Mouse (Mus musculus): Measurements from ENCODE around the gene Pla1a.

Gene Pla1a

GRCm38 (mm10) chr16:38403639-38404038, 29.3 kb downstream of the Pla1a start:
- no peak overlapping the region for H3K4me3 ChIP-seq (replicated peaks; ENCODE audit: low read length)
- H3K27me3 ChIP-seq (ENCODE audit: insufficient read depth, low read length): no peaks in the 10 kb centered on the region
- no peak for TF ChIP-seq CTCF (conservative IDR thresholded peaks at IDR 0.05; ENCODE audit: low read length)
- TF ChIP-seq POU5F1 (IDR thresholded peaks at IDR 0.05; ENCODE audit: borderline replicate concordance, low read length): no peak
- TF ChIP-seq NANOG (IDR thresholded peaks at IDR 0.05; ENCODE audit: borderline replicate concordance, low read length): no peak
- H3K9me3 ChIP-seq (ENCODE audit: low read length): no peaks in the 10 kb centered on the region
- H3K36me3 ChIP-seq (ENCODE audit: insufficient read depth, low read length): no peaks in the 10 kb centered on the region
- peaks cover 63% of the 10 kb centered on the region for H3K4me1 ChIP-seq (replicated peaks; ENCODE audit: low read depth, low read length)

GRCm38 (mm10) chr16:38401468-38401867, 31.5 kb downstream of the Pla1a start:
- Histone ChIP-seq H3K4me3 (replicated peaks; ENCODE audit: low read length) (no peak overlapping the region), H3K27me3 (ENCODE audit: insufficient read depth, low read length) (no peaks in the 10 kb centered on the region), H3K36me3 (ENCODE audit: insufficient read depth, low read length) (no peaks in the 10 kb centered on the region), H3K4me1 (replicated peaks; ENCODE audit: low read depth, low read length) (peaks cover 49% of the 10 kb centered on the region), H3K9me3 (ENCODE audit: low read length) (no peaks in the 10 kb centered on the region)
- TF ChIP-seq POU5F1 (IDR thresholded peaks at IDR 0.05; ENCODE audit: borderline replicate concordance, low read length) (no peak), CTCF (conservative IDR thresholded peaks at IDR 0.05; ENCODE audit: low read length) (no peak), NANOG (IDR thresholded peaks at IDR 0.05; ENCODE audit: borderline replicate concordance, low read length) (no peak)

- TF ChIP-seq CTCF (conservative IDR thresholded peaks at IDR 0.05; ENCODE audit: low read length): no peak
- no peaks in the 10 kb centered on the region for H3K27me3 ChIP-seq (ENCODE audit: insufficient read depth, low read length)
- H3K4me3 ChIP-seq (replicated peaks; ENCODE audit: low read length): peak overlapping the region; percentile 62
Measured at GRCm38 (mm10) chr16:38400311-38400960, 32.5 kb downstream of the Pla1a start.

GRCm38 (mm10) chr16:38399531-38400231, 33.3 kb downstream of the Pla1a start:
- H3K9me3 ChIP-seq (ENCODE audit: low read length): no peaks in the 10 kb centered on the region
- peak overlapping the region; percentile 62 for H3K4me3 ChIP-seq (replicated peaks; ENCODE audit: low read length)
- H3K36me3 ChIP-seq (ENCODE audit: insufficient read depth, low read length): no peaks in the 10 kb centered on the region
- peaks cover 36% of the 10 kb centered on the region for H3K4me1 ChIP-seq (replicated peaks; ENCODE audit: low read depth, low read length)
- no peaks in the 10 kb centered on the region for H3K27me3 ChIP-seq (ENCODE audit: insufficient read depth, low read length)
- TF ChIP-seq CTCF (conservative IDR thresholded peaks at IDR 0.05; ENCODE audit: low read length): no peak
- no peak for TF ChIP-seq POU5F1 (IDR thresholded peaks at IDR 0.05; ENCODE audit: borderline replicate concordance, low read length)
- TF ChIP-seq NANOG (IDR thresholded peaks at IDR 0.05; ENCODE audit: borderline replicate concordance, low read length): no peak

More at GRCm38 (mm10) chr16:38400311-38400960, 32.5 kb downstream of the Pla1a start:
- Histone ChIP-seq H3K9me3 (ENCODE audit: low read length) (no peaks in the 10 kb centered on the region), H3K4me1 (replicated peaks; ENCODE audit: low read depth, low read length) (peaks cover 40% of the 10 kb centered on the region), H3K36me3 (ENCODE audit: insufficient read depth, low read length) (no peaks in the 10 kb centered on the region)

GRCm38 (mm10) chr16:38399076-38399475, 33.9 kb downstream of the Pla1a start:
- Histone ChIP-seq H3K9me3 (ENCODE audit: low read length) (no peaks in the 10 kb centered on the region), H3K36me3 (ENCODE audit: insufficient read depth, low read length) (no peaks in the 10 kb centered on the region), H3K4me3 (replicated peaks; ENCODE audit: low read length) (peak overlapping the region; percentile 62), H3K4me1 (replicated peaks; ENCODE audit: low read depth, low read length) (peaks cover 38% of the 10 kb centered on the region), H3K27me3 (ENCODE audit: insufficient read depth, low read length) (0 out of 2 replicates have a peak, but pooled peaks cover 3% of the 10 kb centered on the region)
- TF ChIP-seq POU5F1 (IDR thresholded peaks at IDR 0.05; ENCODE audit: borderline replicate concordance, low read length) (no peak), CTCF (conservative IDR thresholded peaks at IDR 0.05; ENCODE audit: low read length) (no peak), NANOG (IDR thresholded peaks at IDR 0.05; ENCODE audit: borderline replicate concordance, low read length) (no peak)

GRCm38 (mm10) chr16:38398266-38398665, 34.7 kb downstream of the Pla1a start:
- TF ChIP-seq POU5F1 (IDR thresholded peaks at IDR 0.05; ENCODE audit: borderline replicate concordance, low read length) (no peak), NANOG (IDR thresholded peaks at IDR 0.05; ENCODE audit: borderline replicate concordance, low read length) (no peak), CTCF (conservative IDR thresholded peaks at IDR 0.05; ENCODE audit: low read length) (no peak)
- H3K4me1 ChIP-seq (replicated peaks; ENCODE audit: low read depth, low read length): peaks cover 39% of the 10 kb centered on the region
- H3K36me3 ChIP-seq (ENCODE audit: insufficient read depth, low read length): no peaks in the 10 kb centered on the region
- H3K4me3 ChIP-seq (replicated peaks; ENCODE audit: low read length): no peak overlapping the region
- H3K9me3 ChIP-seq (ENCODE audit: low read length): no peaks in the 10 kb centered on the region
- 0 out of 2 replicates have a peak, but pooled peaks cover 4% of the 10 kb centered on the region for H3K27me3 ChIP-seq (ENCODE audit: insufficient read depth, low read length)

- no peaks in the 10 kb centered on the region for H3K36me3 ChIP-seq (ENCODE audit: insufficient read depth, low read length)
- no peaks in the 10 kb centered on the region for H3K9me3 ChIP-seq (ENCODE audit: low read length)
- no peak for TF ChIP-seq POU5F1 (IDR thresholded peaks at IDR 0.05; ENCODE audit: borderline replicate concordance, low read length)
- TF ChIP-seq NANOG (IDR thresholded peaks at IDR 0.05; ENCODE audit: borderline replicate concordance, low read length): no peak
- no peak for TF ChIP-seq CTCF (conservative IDR thresholded peaks at IDR 0.05; ENCODE audit: low read length)
- 0 out of 2 replicates have a peak, but pooled peaks cover 4% of the 10 kb centered on the region for H3K27me3 ChIP-seq (ENCODE audit: insufficient read depth, low read length)
- no peak overlapping the region for H3K4me3 ChIP-seq (replicated peaks; ENCODE audit: low read length)
- peaks cover 47% of the 10 kb centered on the region for H3K4me1 ChIP-seq (replicated peaks; ENCODE audit: low read depth, low read length)
Measured at GRCm38 (mm10) chr16:38396155-38396554, 36.8 kb downstream of the Pla1a start.

GRCm38 (mm10) chr16:38395060-38395730, 37.8 kb downstream of the Pla1a start:
- Histone ChIP-seq H3K9me3 (ENCODE audit: low read length) (no peaks in the 10 kb centered on the region), H3K27me3 (ENCODE audit: insufficient read depth, low read length) (peaks cover 4% of the 10 kb centered on the region; the same call in 1 of the 2 replicates), H3K36me3 (ENCODE audit: insufficient read depth, low read length) (no peaks in the 10 kb centered on the region), H3K4me1 (replicated peaks; ENCODE audit: low read depth, low read length) (peaks cover 38% of the 10 kb centered on the region), H3K4me3 (replicated peaks; ENCODE audit: low read length) (no peak overlapping the region)
- TF ChIP-seq NANOG (IDR thresholded peaks at IDR 0.05; ENCODE audit: borderline replicate concordance, low read length): no peak
- no peak for TF ChIP-seq POU5F1 (IDR thresholded peaks at IDR 0.05; ENCODE audit: borderline replicate concordance, low read length)
- no peak for TF ChIP-seq CTCF (conservative IDR thresholded peaks at IDR 0.05; ENCODE audit: low read length)
